Mouse (Mus musculus): Measurements from ENCODE around the gene Pde1a.

GRCm38 (mm10) chr2:79898522-79898921 lies 230.7 kb downstream of the Pde1a start:
- TF ChIP-seq POLR2A (IDR thresholded peaks at IDR 0.05; ENCODE audit: borderline replicate concordance, extremely low read depth, low read depth, low read length) (no peak), CTCF (IDR thresholded peaks at IDR 0.05; ENCODE audit: insufficient read depth, low read length) (no peak)

Measured in lung, adult 2 months (tissue).